ENCODE assay signal across 8 mouse cellular contexts in the genomic region with DNA sequence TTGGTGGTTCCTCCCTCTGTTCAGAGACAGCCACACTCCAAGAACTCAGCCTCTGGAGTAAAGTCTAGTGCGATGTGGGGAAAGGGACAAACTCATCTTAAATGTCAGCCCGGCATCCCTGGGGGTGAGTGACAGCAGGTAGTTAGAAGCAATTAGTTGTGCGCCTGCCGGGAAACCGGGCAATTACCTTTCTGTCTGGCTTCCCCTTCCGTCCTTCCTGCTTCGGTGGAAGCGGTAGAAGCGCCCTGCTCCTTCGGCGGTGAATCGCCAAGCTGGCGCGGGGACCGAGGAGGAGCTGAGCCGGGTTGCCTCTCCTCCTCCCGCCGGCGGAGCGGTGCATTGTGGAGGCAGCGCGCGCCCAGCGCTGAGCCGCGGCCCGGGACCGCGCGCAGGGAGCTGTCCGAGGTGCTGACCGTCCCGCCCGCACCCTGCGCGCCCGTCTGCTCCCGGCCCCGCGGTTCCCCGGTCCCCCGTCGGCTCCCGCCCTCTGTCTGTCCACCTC. TPM values are rescaled to one million over a fixed set of nuclear protein-coding genes. Genes with fewer than 3 reads are reported as not detected.
DNase-seq lines count a peak whose midpoint lies in the region; ATAC-seq lines count a peak whose summit lies in the region.

A gene (plus strand): TSS at position 337 of the 502 bp plus-strand sequence.

- intact Hi-C loops in heart, postnatal 25 days (cut with DNase I): loop anchor here (2.0 kb wide), 1 partner anchor 54 kb away; no protein-coding TSS in a partner anchor

- peak within 1 kb of the TSS; percentile 98 for H3K4me2 ChIP-seq in forebrain, embryonic 15.5 days (replicated peaks)
- peak within 1 kb of the TSS; percentile 63 for H3K4me2 ChIP-seq in lung, embryonic 16.5 days (ENCODE audit: low read depth, low read length)

- H3K27me3 ChIP-seq in forebrain, embryonic 15.5 days: peaks cover 36% of the 10 kb centered on the region
- H3K27me3 ChIP-seq in lung, embryonic 16.5 days (ENCODE audit: control insufficient read depth, insufficient read depth, low read depth, low read length): peaks cover 24% of the 10 kb centered on the region

- H3K4me1 ChIP-seq in forebrain, embryonic 15.5 days: peaks cover 16% of the 10 kb centered on the region
- peaks cover 3% of the 10 kb centered on the region; the same call in 1 of the 2 replicates for H3K4me1 ChIP-seq in lung, embryonic 16.5 days (replicated peaks; ENCODE audit: control insufficient read depth, insufficient read depth, low read length)

- H3K9me3 ChIP-seq in forebrain, embryonic 15.5 days: no peaks in the 10 kb centered on the region
- H3K9me3 ChIP-seq in lung, embryonic 16.5 days (ENCODE audit: control insufficient read depth, low read length): no peaks in the 10 kb centered on the region

- peak; percentile 80 for DNase-seq in MN1 (ENCODE audit: low spot score)
- peak; percentile 77 for DNase-seq in cerebellum, adult 11-12 months
- peak; percentile 14 for DNase-seq in heart, postnatal 25 days (ENCODE audit: low spot score)
- DNase-seq in layer of hippocampus, adult 18-20 months (ENCODE audit: low spot score in 2 of 2): peak; percentile 49 to 60
- peak; percentile 57 for DNase-seq in ovary, postnatal 10 days (ENCODE audit: low spot score)
- peak; percentile 74 for DNase-seq in thymus, postnatal 14 days

- WGBS in forebrain, embryonic 15.5 days: under 1% methylated on average over 44 of the region's 44 CpGs
- WGBS in lung, embryonic 16.5 days: 0% methylated on average over 30 of the region's 44 CpGs

- no peaks in the 10 kb centered on the region for H3K36me3 ChIP-seq in forebrain, embryonic 15.5 days
- no peaks in the 10 kb centered on the region for H3K36me3 ChIP-seq in lung, embryonic 16.5 days (ENCODE audit: control insufficient read depth, insufficient read depth, low read length)

- ATAC-seq in forebrain, embryonic 15.5 days (replicated peaks): peak; percentile 92
- peak; percentile 98 for ATAC-seq in lung, embryonic 16.5 days (ENCODE audit: low read depth)

- H3K9ac ChIP-seq in forebrain, embryonic 15.5 days (replicated peaks): peak within 1 kb of the TSS; percentile 46
- no peak within 1 kb of the TSS for H3K9ac ChIP-seq in lung, embryonic 16.5 days (ENCODE audit: low read length)

- no peak within 1 kb of the TSS for H3K27ac ChIP-seq in forebrain, embryonic 15.5 days (replicated peaks)
- H3K27ac ChIP-seq in lung, embryonic 16.5 days (ENCODE audit: low read length): no peak within 1 kb of the TSS

- H3K4me3 ChIP-seq in forebrain, embryonic 15.5 days: peak within 1 kb of the TSS; percentile 67
- peak within 1 kb of the TSS; percentile 39 for H3K4me3 ChIP-seq in lung, embryonic 16.5 days (ENCODE audit: low read length)

RNA-seq across cellular contexts. Expression of the gene that starts here (rescaled TPM):
- 0.13 and 0.36 TPM in 2 replicates for polyA plus RNA-seq in forebrain, embryonic 15.5 days (2015; fragmentation: Nextera tagmentation; extraction: Ambion mirVana)
- total RNA-seq in heart, postnatal 25 days (2021): under 1 TPM; 0.11 to 0.18 TPM
- 10 to 100 TPM; 17.5 to 19.7 TPM for total RNA-seq in layer of hippocampus, adult 18-20 months (2021)
- not detected in 2 replicates for polyA plus RNA-seq in lung, embryonic 16.5 days (2015; fragmentation: Nextera tagmentation; extraction: Ambion mirVana)

Comparison
In these comparisons a context has a peak if more than half of its experiments do, and no peak if none do; other contexts are left out.
1. RNA of the gene that starts here (total RNA-seq): 17.5 to 19.7 TPM in layer of hippocampus, adult 18-20 months; 0.11 to 0.18 TPM in heart, postnatal 25 days; every median in the first group is over 10 times any median in the second.
2. Peak in ATAC-seq, H3K4me3 ChIP-seq, H3K9ac ChIP-seq and H3K4me2 ChIP-seq in forebrain, embryonic 15.5 days; RNA of the gene not detected or under 1 TPM.
3. Peak in DNase-seq in heart, postnatal 25 days; RNA of the gene not detected or under 1 TPM.
4. Peak in ATAC-seq, H3K4me3 ChIP-seq and H3K4me2 ChIP-seq in lung, embryonic 16.5 days; RNA of the gene not detected or under 1 TPM.
5. DNase-seq: peak in every context shown above with its lines; median percentile 80 in MN1; 77 in cerebellum, adult 11-12 months; 74 in thymus, postnatal 14 days; 57 in ovary, postnatal 10 days; 54 in layer of hippocampus, adult 18-20 months; 14 in heart, postnatal 25 days.